Mouse (Mus musculus): ENCODE measurements at regions not wholly inside any gene's neighbourhood (a gene's known extent, or its start where the extent isn't known, plus 50 kb on each side); places are given as distances from the start of the nearest gene placed in this dataset.
"Not testable (repeated sequence)": the region's sequence is repeated elsewhere in the genome, so short reads cannot be mapped to it uniquely, and the experiment has no call there.

DNA sequence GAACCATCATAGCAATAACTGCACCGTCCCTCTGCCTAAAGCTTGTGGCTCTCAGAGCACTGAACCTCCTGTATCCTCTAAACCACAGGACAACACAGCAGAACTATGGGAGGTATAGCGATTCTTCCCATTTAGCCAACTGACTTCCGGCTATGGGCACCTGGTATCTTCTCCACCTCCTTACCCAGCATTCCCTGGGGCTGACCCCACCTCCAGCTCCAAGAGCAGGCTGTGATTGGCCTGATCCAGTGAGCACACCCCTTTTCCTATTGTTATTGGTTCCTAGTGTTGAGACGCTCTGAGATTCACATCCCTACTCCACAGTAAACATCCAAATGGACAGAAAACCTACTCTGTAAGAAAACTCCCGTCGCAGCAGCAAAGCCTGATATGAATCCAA lies 236.7 kb downstream of the Prex1 start:
- peak; percentile 59 for DNase-seq (ENCODE audit: low spot score)

DNA sequence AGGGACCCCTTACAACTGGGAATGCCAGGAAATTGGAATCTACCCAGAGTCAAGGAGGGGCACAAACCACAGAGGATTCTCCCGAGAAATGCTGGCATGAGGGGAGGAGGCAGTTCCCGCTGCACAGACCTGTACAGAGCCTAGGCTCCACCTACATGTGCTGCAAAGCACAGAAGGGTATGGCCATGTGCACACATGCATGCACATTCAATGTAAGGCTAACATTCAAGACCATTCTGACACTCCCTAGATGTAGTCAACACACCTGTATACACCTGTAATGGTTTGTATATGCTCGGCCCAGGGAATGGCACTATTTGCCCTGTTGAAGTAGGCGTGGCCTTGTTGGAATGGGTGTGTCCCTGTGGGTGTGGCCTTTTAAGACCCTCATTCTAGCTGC lies 238.0 kb downstream of the Prex1 start:
- DNase-seq (ENCODE audit: low spot score) = no peak

DNA sequence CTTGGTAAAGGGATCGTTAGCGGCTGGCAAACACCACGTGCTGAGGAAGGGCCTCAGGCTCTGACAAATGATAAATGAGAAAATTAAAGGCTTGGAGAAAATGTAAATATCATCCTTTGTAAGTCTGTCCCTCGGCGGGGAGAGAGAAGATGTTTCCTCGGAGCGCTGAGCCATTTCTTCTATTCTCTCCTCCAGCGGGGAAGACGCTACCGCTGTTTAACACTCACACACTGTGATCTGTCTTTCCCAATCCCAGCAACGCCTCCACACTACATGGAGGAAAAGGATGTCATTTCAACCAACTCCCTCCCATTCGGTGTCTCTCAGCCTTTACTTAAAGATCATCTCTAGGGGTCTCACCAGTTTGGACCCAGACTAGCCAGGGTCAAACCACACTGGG lies 239.0 kb downstream of the Prex1 start:
- no peak for DNase-seq (ENCODE audit: low spot score)

DNA sequence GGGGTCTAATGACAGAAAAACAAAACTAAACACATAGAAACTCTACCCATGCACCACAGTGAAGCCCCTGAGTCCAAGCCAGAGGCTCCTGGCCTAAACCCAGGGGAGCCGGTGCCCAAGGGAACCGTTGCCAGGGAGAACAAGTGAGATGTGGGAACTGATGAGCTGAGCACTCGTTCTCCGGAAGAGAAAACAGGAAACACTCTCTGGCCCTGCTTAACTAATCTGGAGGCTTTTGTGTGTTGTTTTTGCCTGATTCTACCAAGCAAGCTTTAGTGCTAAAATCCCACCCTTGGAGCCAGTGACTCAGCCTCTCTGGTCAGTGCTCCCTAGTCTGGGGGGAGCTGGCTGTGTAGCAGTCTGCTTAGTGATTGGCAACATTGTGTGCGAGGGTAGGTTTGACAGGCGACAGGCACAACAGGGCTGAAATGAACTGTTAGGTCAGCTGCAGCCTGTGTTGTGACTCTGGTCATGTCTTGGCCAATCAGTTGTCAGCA lies 242.3 kb downstream of the Prex1 start:
- DNase-seq (ENCODE audit: low spot score) = no peak

DNA sequence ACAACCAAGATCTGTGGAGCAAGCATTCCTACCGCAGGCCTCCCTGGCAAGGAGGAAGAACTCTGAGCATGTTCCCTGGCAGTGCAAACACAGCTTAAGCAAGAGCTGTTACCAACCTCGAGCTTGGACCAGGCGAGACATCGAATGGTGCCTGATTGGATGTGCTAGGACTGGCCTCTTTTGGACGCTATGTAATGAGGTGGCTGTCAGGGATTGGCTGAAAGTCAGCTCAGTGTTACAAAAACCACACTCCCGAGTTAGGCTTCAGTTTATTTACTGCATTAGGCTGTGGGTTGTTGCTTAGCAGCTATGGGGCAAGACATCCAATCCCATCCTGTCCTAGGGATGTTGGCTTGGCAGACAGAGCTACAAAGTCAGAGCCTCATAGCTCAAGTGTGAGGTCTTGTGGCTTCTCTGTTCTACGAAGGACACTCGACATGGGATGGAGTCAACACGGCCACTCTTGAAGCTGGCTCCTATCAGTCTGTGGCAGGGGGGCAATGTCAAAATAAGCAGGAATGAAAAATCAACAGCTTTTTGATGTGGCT lies 244.5 kb downstream of the Prex1 start:
- no peak for DNase-seq (ENCODE audit: low spot score)

DNA sequence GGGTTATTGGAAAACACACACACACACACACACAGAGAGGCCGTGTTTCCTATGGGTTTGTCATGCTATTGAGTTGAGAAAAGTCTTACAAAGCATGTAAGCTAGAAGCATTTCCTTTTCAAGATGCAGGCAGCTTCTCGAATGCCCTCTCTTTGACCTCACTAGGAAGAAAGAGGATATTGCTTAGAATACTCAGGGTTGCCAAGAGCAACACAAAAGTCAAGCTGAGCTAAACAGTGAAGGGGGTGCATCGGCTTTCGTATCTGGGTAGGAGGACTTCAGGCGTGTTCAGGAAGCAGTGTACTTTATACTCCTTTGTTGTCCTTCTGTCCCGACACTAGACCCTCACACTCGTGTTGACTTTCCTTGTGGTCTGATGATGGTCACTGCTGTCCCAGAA lies 246.5 kb downstream of the Prex1 start:
- no peak for DNase-seq (ENCODE audit: low spot score)

DNA sequence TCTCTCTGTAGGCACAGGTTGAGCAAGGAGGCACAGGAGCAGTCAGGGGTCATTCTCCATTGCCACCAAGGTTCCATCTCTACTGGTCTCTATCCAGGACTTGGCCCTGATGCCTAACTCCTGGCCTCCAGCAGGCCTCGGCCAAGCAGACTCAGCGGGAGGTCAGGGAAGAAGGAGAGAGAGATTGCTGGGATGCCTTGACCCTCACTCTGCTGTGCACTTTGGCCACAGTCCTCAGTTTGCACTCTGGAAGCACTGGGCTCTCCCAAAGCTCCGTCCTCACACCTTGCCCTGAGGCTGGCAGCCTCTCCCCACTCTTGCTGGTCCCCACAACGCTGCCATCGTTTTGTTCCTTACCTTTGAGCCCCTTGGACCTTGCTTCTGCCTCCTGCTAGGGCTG lies 248.1 kb downstream of the Prex1 start:
- DNase-seq (ENCODE audit: low spot score) = no peak

DNA sequence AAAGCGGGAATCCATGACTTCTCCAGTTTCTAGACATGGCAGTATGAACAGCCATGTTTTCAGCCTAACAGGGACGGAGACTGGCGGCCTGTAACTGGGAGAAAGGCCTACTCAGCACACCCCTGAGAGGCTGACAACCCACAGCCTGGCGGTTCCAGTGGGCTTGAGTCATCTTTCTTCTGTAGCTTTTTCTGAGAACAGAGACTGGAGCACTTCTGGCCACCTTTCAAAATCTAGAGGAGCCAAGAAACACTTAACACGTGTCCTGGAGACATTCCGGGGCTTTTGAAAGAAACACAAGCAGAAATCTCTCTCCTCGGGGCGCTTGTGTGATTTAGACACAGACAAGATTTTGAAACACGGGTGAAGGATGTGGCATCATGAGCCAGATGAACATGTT lies 250.1 kb downstream of the Prex1 start:
- no peak for DNase-seq (ENCODE audit: low spot score)

DNA sequence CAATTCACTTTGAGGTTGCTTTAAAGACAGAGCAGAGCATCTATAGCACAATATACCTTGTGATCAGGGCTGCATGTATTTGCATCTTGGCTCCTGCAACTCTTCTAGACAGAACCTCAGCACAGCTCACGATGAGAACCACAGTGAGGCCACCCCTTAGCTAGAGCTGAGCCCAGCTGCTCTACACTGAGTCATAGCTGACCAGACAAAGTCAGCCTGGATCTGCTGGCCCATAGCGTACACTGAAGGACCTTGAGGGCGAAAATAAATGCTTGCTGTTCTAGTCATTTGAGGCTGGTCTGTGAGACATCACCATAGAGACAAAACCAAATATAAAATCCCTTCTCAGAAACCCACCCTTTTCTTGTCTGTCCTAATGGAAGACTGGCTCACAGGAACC lies 251.7 kb downstream of the Prex1 start:
- DNase-seq (ENCODE audit: low spot score) = no peak

DNA sequence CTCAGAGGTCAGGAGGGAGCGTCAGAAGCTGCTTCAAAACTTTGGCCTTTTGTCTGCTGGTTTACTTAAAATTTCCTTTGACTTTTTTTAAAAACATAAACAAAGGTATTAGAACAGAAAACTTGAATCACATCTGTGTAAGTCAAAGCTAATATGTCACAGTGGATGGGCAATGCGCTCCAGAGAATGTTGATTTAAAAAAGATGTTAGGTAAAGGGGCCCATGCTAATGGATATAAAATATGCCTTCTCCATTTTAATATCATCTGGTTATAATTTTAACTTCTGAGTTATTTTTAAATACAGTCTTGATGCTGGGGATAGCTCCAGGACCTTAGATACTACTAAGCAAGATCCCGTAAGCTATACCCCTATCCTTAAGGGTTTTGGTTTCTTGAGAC lies 252.5 kb downstream of the Prex1 start:
- DNase-seq (ENCODE audit: low spot score) = no peak

DNA sequence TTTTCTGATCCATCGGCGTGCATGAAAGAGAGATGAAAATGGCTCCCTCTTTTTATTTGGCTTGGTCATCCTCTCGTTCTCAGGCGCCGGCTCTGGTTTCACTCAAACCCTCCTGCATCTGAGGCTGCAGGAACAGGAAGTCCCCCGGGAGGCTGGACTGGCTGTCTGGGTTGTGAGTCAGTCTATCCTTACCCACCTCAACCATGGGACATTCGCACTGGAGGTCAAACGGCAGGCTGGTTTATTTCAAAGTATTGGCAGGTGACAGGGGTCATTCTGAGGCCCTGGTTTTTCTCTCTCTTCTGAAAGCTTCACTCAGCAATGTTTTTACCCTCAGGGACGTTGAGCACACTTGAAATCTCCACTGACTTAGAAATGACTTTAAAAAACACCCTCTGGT lies 253.7 kb downstream of the Prex1 start:
- DNase-seq (ENCODE audit: low spot score) = peak; percentile 30

DNA sequence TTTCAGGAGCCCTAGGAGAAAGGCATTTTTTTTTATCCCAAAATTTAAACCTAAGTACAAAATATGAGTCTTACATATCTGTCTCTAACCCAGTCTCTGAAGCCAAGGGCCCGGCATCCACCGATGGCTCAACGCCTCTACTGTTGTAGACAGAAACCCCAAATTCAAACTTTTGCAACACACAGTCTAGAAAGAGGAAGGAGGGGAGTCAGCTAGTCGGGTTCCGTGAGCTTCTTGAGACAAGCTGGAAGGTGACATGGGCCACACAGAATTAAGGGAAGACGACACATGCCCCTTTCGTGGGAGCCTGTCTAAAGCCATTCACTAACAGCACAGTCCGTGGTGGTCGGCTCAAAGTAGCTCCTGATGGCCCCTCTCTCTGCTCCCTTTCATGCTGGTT lies 254.7 kb downstream of the Prex1 start:
- no peak for DNase-seq (ENCODE audit: low spot score)

DNA sequence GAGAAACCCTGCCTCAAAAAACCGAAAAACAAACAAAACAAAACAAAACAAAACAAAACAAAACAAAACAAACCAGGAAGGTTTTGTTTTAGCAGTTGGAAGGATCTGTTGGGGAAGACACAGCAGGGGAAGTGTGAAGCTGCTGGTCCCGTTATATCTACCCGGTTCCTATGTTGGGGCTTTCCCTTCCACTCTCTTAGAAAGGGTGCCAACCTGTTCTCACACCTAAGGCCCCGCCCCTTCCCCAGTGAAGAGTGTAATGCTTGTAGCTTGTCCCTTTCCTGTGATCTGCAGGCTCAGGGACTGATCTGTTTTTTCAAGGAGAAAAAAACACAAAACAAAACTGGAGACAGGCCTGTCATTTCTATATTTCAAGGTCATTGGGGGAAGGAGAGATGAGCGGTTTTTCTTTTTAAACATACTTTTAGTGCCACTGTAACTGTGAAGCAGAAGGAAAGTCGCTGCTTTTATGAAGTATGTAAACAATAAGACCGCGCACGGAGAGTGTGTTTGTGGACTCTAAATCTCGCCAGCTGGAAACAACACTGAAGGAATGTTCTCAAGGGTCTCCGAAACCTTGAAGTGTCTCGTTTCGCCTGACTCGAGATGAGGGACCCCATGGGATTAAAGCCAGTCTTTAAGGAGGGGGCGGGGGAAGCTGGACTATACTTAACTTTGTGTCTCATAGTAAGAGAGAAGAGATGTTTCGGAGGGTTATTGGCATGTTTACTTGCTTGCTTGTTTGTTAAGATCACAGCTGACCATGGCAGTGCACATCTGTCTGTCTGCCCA lies 256.1 kb downstream of the Prex1 start:
- no peak for DNase-seq (ENCODE audit: low spot score)

DNA sequence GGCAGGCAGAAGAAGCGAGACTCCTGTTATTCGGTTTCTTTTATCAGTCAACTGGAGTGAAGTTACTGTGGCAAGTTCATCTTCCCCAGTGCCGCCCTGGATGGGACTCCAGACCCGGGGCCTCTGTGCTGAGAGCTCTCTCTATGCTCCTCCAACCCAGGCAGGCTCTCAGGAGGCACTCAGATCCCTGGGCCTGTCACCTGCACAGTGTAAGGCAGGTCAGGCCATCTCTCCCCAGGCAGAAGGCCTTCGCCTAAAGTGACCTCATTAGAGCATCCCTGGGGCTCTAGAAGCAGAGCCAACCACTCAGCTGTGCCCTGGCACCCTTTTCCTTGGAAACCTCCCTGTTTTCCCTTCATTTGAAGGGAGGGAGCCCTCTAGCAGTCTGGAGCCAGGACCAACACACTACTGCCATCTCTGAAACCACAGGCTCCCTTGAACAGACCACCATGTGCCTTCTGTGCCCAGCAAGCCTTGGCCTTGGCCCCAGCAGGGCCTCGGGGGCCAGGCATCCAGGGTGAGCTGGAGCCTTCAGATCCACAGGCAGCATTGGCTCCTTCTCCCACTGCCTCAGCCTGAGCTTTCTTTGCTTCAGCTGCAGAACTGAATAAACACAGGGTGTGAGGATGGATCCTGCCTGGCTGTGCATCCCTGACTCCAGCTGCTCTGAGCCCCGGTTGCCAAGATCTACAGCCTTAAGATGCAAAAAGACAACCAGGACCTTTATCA lies 259.3 kb downstream of the Prex1 start:
- not testable (repeated sequence) for DNase-seq (ENCODE audit: low spot score)

DNA sequence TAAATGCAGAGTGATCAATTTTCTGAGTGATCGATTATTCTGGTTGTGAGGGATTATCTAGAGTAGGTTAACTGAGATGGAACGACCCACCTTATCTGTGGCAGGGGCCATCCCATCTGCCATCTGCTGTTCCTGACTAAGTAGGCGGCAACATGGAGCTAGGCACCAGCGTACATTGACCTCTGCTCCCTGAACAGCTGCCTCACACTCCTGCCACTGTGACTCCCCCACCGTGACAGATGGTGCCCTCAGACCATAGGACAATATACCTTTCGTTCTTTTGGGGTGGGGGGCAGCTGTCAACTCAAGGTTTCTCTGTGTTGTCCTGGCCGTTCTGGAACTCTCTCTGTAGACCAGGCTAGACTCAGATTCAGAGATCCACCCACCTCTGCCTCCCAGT lies 262.7 kb downstream of the Prex1 start:
- DNase-seq (ENCODE audit: low spot score) = no peak

DNA sequence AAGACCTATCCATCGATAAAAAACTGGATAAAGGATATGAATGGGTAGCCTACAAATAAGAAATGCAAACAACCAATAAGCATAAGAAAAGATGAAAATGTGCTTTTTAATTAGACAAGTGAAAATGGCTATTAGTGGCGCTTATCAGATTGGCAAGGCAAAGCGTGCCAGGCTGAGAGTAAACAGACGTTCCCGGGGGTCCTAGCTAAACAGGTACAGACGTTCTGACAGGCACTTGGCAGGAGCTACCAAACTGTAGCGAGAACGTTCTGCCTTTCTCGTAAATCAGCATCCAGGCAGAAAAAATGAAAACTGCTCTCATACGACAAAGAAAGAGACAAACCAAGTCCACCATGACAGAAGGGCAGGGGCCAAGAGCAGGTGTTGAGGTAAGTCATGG lies 263.3 kb downstream of the Prex1 start:
- DNase-seq (ENCODE audit: low spot score) = no peak

DNA sequence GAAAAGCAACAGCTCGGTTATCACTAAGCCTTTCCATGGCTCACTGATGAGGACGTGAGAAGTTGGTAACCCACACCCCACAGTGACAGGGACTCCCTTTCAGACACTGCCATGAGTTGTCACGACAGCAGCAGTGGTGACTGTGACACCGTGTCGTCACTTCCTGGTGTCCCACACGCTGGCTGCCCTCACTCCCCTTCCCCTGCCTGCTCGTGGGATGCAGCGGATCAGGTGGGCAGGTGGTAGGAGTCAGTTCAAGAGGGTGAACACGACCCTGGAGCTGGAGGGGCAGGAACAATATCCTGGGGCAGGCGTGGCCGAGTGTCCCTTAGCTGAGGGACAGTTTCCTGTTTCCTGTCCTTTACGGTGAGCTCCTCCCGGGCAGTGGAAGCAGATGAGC lies 264.9 kb downstream of the Prex1 start:
- no peak for DNase-seq (ENCODE audit: low spot score)

DNA sequence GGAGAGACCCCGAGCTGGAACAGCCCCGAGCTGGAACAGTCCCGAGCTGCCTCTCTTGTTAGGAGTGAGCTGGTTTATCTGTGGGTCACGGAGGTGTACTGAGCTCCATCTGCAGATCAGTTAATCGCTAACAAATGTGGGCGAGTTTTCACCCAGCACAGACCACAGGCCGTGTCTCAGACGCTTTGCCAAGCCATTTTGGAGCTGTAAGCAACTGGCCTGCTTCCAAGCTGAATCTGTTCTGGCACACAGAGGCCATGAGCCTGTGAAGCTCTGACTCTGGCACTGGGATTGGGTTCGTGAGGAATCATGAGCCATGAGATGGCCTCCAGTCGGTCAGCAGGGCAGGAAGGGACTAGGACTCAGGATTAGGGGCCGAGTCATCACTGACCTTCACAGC lies 265.5 kb downstream of the Prex1 start:
- peak; percentile 44 for DNase-seq (ENCODE audit: low spot score)

DNA sequence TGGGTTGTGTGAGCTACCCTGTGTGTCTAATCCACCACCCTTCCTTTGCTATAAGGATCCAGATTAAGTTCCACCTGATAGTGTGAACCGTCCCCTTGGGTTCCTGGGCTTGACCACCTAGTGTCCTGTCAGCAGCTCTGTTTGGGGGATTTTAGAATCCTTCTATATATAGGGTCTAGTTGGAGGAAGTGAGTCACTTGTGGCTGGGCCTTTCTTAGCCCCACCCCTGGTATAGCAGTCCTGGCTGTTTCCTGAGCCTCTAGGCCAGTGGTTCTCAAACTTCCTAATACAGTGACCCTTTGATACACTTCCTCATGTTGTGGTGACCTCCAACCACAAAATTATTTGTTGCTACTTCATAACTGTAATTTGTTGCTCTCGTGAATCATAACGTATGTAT lies 267.1 kb downstream of the Prex1 start:
- no peak for DNase-seq (ENCODE audit: low spot score)

DNA sequence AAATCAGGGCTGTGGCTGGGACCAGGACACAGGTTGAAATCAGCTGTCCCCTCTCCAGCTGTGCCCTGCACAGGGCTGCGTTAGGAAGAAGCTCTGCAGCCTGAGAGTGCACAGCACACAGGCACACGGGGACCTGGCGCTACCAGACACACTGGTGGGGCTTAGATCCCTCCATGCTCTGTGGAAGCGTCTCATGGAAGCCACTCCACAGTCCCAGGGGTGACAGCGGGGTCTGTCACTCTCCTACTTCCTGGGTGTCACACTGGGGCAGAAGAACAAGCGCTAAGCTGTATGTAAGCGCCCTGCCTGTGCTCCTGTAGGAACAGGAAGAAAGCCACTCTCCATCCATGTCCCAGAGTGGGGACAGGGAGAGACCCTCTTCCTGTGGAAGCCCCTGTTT lies 267.8 kb downstream of the Prex1 start:
- DNase-seq (ENCODE audit: low spot score) = not testable (repeated sequence)

DNA sequence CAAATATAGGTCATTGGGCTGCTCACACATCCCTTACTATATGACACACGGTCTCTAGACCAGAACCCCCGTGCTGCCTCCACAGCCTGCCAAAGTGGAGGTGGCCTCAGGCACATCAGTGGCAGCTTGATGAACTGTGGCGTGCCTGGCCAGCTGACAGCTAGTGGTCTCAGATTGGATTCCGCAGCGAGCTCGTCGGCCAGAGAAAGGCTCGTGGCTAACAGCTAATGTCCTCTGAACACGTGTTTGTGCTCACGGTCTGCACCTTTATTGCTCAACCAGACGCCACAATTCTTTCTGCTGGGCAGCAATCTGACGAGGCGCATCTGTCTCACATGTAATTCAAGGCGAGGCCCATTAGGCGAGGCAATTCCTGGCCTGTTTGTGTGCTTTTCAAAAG lies 270.6 kb downstream of the Prex1 start:
- DNase-seq (ENCODE audit: low spot score) = no peak

DNA sequence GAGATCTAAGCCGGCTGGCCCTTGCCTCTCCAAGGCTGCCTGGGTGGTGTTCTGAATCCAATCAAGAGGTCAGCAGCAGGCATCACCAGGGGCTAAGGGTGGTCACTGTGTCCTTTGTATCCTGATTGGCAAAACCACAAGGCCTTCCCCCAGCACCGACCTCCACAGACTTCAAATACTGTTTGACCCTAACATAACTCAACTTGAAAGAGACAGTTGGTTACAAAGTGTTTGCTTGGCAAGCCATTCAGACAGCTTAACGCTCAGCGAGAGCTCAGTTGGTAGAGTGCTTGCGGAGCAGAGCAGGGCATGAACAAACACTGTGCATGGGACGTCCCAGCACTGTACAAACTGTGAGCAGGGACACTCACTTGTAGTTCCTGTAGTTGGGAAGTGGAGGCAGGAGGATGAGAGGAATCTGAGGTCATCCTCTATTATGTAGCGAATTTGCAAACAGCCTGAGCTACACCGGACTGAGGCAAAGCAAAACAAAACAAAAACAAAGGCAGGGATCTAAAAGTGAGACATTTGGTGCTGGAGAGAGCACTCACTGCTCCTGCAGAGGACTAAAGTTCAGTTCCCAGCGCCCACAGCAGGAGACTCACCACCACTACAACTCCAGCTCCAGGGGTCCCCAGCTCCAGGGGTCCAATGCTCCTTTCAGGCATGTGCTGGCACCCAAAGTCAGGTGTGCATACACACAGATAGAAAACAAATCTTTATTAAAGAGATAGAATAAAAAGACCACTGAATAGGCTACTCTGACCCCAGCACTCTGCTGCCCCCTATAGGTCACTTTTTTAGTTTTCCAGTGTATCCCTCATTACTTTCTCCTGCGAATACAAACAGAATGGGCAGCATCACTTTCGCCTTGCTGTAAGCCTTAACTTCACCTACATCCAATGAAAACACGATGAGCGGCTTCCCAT lies 273.5 kb downstream of the Prex1 start:
- peak; percentile 64 for DNase-seq (ENCODE audit: low spot score)

All from testis, postnatal 14 days (tissue).